Comparison of ENCODE assay signal across 20 mouse cellular contexts in genomic region chr7:126955125-126955524, GRCm38 (mm10). TPM values are rescaled to one million over a fixed set of nuclear protein-coding genes. Genes with fewer than 3 reads are reported as not detected.
"Had no signal": no experiment of that assay in that cellular context is flagged by ENCODE, and none has a peak within 500 bp of the region (broad histone marks: within the 10 kb centered on the region; RNA-seq: fewer than 3 reads in every experiment).

No protein-coding gene starts in this region.

- H3K9ac ChIP-seq: neural tube, embryonic 13.5 days; neural tube, embryonic 15.5 days; stomach, embryonic 15.5 days had no signal

- H3K4me3 ChIP-seq: neural tube, embryonic 13.5 days; neural tube, embryonic 15.5 days; stomach, embryonic 15.5 days had no signal

- H3K4me1 ChIP-seq: stomach, embryonic 15.5 days had no signal

- H3K4me2 ChIP-seq: neural tube, embryonic 13.5 days; neural tube, embryonic 15.5 days; stomach, embryonic 15.5 days had no signal

- DNase-seq: retina, postnatal 1 day; right cerebral cortex, adult 18-20 months; right cerebral cortex, postnatal 14 days; right cerebral cortex, postnatal 25 days; right cerebral cortex, postnatal 4 days; spleen, adult 18-20 months; thymus, adult 18-20 months; thymus, adult 2 months; thymus, postnatal 14 days; thymus, postnatal 25 days; thymus, postnatal 36 days; thymus, postnatal 4 days had no signal

- H3K9me3 ChIP-seq: neural tube, embryonic 13.5 days; neural tube, embryonic 15.5 days; stomach, embryonic 15.5 days had no signal

- H3K27me3 ChIP-seq: neural tube, embryonic 15.5 days had no signal

- H3K27ac ChIP-seq: neural tube, embryonic 13.5 days; neural tube, embryonic 15.5 days; stomach, embryonic 15.5 days; stomach, postnatal 0 days had no signal

- H3K36me3 ChIP-seq: stomach, embryonic 15.5 days had no signal

RNA-seq across cellular contexts. Expression of gene Asphd1, which starts 5.7 kb away (rescaled TPM):
- total RNA-seq: neutrophil, adult 5-6 weeks had no signal
- polyA plus RNA-seq: spleen, adult 2 months; thymus, postnatal 0 days; urinary bladder, adult 2 months had no signal
